Comparison of ENCODE assay signal across 17 mouse cellular contexts in the genomic region with DNA sequence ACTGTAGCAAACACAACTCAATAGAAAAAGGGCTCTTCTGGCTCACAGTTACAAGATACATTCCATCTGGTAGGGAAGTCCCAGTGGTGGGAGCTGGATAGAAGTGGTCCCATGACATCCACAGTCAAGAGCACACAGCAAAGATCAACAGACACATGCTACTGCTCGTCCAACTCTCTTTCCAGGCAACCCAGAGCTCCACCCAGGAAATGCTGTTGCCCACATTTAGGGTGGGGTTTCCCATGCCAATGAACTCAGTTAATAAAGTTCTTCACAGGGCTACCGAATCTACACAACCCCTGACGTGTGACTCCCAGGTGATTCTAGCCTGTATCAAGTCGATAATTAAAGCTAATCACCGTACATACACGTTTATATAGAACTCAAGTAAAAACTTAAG. TPM values are rescaled to one million over a fixed set of nuclear protein-coding genes. Genes with fewer than 3 reads are reported as not detected.
DNase-seq lines count a peak whose midpoint lies in the region; ATAC-seq lines count a peak whose summit lies in the region.
"Had no signal": no experiment of that assay in that cellular context is flagged by ENCODE, and none has a peak within 500 bp of the region (broad histone marks: within the 10 kb centered on the region; RNA-seq: fewer than 3 reads in every experiment).

No protein-coding gene starts in this region.

- H3K9ac ChIP-seq in liver, embryonic 12.5 days = no peak overlapping the region
- H3K9ac ChIP-seq: forebrain, embryonic 12.5 days; heart, embryonic 13.5 days; kidney, embryonic 15.5 days; limb, embryonic 15.5 days had no signal

- H3K4me2 ChIP-seq in liver, embryonic 12.5 days = no peak overlapping the region
- H3K4me2 ChIP-seq: forebrain, embryonic 12.5 days; heart, embryonic 13.5 days; kidney, embryonic 15.5 days; limb, embryonic 15.5 days had no signal

- H3K4me1 ChIP-seq in liver, embryonic 12.5 days = peaks cover 42% of the 10 kb centered on the region

- peak; percentile 38; the same call in 1 of the 2 replicates for ATAC-seq in liver, embryonic 12.5 days
- ATAC-seq: hindbrain, embryonic 16.5 days; Patski had no signal

- H3K27me3 ChIP-seq in liver, embryonic 12.5 days (replicated peaks) = no peaks in the 10 kb centered on the region
- H3K27me3 ChIP-seq: heart, embryonic 13.5 days; kidney, embryonic 15.5 days; limb, embryonic 15.5 days; Patski had no signal

- WGBS in liver, embryonic 12.5 days (ENCODE audit: insufficient replicate concordance) = 41% methylated on average over 6 of the region's 6 CpGs

- H3K36me3 ChIP-seq in liver, embryonic 12.5 days = peaks cover 22% of the 10 kb centered on the region

- DNase-seq in CD8-positive naive resting alpha-beta T cell, adult 2 months (ENCODE audit: low read depth in 2 of 2, low spot score in 2 of 2) = peak; percentile 45 to 56
- peak; percentile 24 for DNase-seq in c-Kit-positive CD71-negative TER-119-negative erythroid progenitor cells, embryonic 14.5 days (ENCODE audit: low read depth)
- DNase-seq in natural killer cell, adult 2 months (ENCODE audit: low spot score in 2 of 2) = peak; percentile 28 to 36
- DNase-seq in thymus, postnatal 0 days (ENCODE audit: low spot score) = no peak
- no peak for DNase-seq in spleen, adult 18-20 months
- no peak for DNase-seq in kidney, postnatal 36 days
- DNase-seq: cerebellum, postnatal 14 days; gastrocnemius, postnatal 25 days; heart, postnatal 36 days; thymus, postnatal 36 days had no signal

- H3K9me3 ChIP-seq in liver, embryonic 12.5 days (replicated peaks) = no peaks in the 10 kb centered on the region
- H3K9me3 ChIP-seq: forebrain, embryonic 12.5 days; heart, embryonic 13.5 days; kidney, embryonic 15.5 days; limb, embryonic 15.5 days had no signal

- H3K27ac ChIP-seq in liver, embryonic 12.5 days = no peak overlapping the region
- H3K27ac ChIP-seq: forebrain, embryonic 12.5 days; heart, embryonic 13.5 days; kidney, embryonic 15.5 days; limb, embryonic 15.5 days had no signal

- no peak overlapping the region for H3K4me3 ChIP-seq in liver, embryonic 12.5 days
- H3K4me3 ChIP-seq: forebrain, embryonic 12.5 days; heart, embryonic 13.5 days; kidney, embryonic 15.5 days; limb, embryonic 15.5 days had no signal

RNA-seq across cellular contexts. Expression of a gene that starts 5.5 kb away (rescaled TPM):
- polyA plus RNA-seq in liver, embryonic 12.5 days (2016; fragmentation: Nextera tagmentation; extraction: Ambion mirVana) = 22.1 and 22.2 TPM in 2 replicates
- polyA plus RNA-seq in thymus, postnatal 0 days (2015; fragmentation: Nextera tagmentation; extraction: Ambion mirVana) = 45.4 and 52.5 TPM in 2 replicates

RNA-seq across cellular contexts. Expression of a gene that starts 5.5 kb away (rescaled TPM):
- 32.7 and 32.9 TPM in 2 replicates for polyA plus RNA-seq in liver, embryonic 12.5 days (2016; fragmentation: Nextera tagmentation; extraction: Ambion mirVana)
- 69.8 and 84.1 TPM in 2 replicates for polyA plus RNA-seq in thymus, postnatal 0 days (2015; fragmentation: Nextera tagmentation; extraction: Ambion mirVana)

Comparison
In these comparisons a context has a peak if more than half of its experiments do, and no peak if none do; other contexts are left out.
1. DNase-seq: peak in CD8-positive naive resting alpha-beta T cell, adult 2 months (2 of 2), c-Kit-positive CD71-negative TER-119-negative erythroid progenitor cells, embryonic 14.5 days (single experiment) and natural killer cell, adult 2 months (2 of 2); none in thymus, postnatal 0 days (single experiment), spleen, adult 18-20 months (0 of 2) and kidney, postnatal 36 days (0 of 2).